Mouse (Mus musculus) monocyte, adult 2 months (primary cell): ENCODE data around the gene Ggact.
A peak's percentile ranks its signal among the peaks of the same experiment; 100 is the strongest.

Experiments
- DNase-seq, 2 experiments: peaks; one replicate each; pipeline ENCODE4 v3.0.0; 2022; ENCODE audit warnings: low spot score in 2 of 2, low read depth in 1 of 2

Ggact gene

GRCm38 (mm10) chr14:122901177-122901576, 12.4 kb downstream of the Ggact start:
- no peak for DNase-seq

- no peak for DNase-seq
These were observed 12.9 kb downstream of the Ggact start for GRCm38 (mm10) chr14:122900679-122901078.

DNA sequence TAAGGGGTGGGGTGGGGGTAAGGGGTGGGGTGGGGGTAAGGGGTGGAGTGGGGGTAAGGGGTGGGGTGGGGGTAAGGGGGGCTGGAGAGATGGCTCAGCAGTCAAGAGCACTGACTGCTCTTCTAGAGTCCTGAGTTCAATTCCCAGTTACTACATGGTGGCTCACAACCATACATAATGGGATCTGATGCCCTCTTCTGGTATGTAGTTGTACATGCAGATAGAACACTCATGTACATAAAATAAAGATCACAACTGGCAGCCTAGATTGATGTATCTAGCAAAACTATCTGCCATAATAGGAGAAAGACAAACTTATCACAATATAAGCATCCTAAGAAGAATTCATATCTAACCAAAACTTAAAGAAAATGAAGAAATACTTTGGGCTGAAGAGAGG, 15.0 kb downstream of the Ggact start:
- no peak for DNase-seq

GRCm38 (mm10) chr14:122896106-122896505, 17.5 kb downstream of the Ggact start:
- no peak for DNase-seq

- no peak for DNase-seq
These were observed 22.0 kb downstream of the Ggact start for GRCm38 (mm10) chr14:122891470-122891968.

GRCm38 (mm10) chr14:122888480-122888872, 25.1 kb downstream of the Ggact start:
- DNase-seq: no peak

- no peak for DNase-seq
These were observed 25.7 kb downstream of the Ggact start for GRCm38 (mm10) chr14:122887702-122888479.

GRCm38 (mm10) chr14:122887278-122887677, 26.3 kb downstream of the Ggact start:
- no peak for DNase-seq

DNA sequence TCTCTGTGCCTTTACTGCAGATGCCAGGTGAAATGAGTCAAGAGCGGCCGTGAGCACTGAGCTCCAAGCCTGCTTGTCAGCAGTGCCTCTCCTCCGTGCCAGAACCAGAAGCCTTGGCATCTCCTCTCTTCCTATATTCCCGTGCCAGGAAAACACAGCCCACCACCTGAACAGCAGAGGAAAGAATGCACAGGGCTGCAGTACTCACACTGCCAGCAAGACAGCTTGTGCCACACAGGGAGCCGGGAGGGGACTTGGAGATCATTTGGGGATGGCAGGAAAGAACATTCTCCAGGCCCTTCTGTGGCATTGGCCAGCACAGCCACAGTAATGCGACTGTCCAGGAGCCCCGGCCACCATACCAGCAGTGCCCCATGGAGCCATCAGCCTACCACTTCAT, 27.7 kb downstream of the Ggact start:
- DNase-seq: no peak

GRCm38 (mm10) chr14:122883821-122884584, 29.6 kb downstream of the Ggact start:
- no peak for DNase-seq

DNA sequence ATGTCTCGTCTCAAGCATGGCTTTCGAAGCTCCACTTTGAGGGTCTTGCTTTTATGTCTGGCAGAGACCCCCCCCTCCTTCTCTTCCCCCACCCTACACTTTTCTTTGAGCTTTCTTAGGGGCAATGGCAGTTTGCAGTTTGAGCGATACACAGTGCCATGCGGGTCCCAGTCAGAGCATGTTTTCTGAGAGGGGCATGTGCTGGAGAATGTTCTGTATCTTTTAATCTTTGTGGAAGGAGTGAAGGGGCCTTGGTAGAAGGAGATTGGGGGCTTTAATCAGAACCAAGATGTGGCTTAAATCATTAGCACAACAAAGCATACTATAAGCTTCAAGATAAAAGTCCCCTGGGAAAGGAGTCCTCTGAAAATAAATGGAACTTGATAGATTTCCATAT, 30.1 kb downstream of the Ggact start:
- no peak for DNase-seq

DNA sequence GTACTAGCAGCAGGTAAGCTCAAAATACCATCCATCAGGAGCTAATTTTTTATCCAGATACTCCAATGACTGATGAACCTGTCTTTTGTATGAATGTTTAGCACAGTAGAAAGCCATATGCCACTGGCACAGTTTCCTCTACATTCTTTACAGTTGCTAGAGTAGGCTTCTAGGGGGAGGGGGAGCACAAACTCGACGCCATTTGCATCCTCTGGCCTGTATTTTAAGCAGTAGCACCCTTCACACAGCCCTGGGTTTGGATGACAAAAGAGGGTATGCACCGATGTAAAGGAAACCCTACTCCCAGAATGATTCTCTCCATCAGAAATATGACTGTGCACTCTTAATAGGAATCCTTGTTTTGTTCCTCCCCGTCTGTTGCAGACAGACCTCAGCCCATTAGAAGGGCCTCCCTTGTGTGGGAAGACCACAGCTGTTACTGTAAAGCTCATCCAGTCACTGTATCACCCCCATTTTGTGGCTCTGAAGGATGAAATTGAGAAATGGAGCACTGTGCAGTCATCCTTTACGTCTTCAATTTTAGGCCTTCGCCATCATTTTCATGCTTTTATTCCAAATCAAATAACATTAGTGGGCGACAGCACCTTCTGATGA, 30.7 kb downstream of the Ggact start:
- DNase-seq: no peak

- DNase-seq: no peak
These were observed 31.3 kb downstream of the Ggact start for GRCm38 (mm10) chr14:122882201-122882639.

- no peak for DNase-seq
These were observed 31.9 kb downstream of the Ggact start for GRCm38 (mm10) chr14:122881699-122882098.

- DNase-seq: no peak
These were observed 33.3 kb downstream of the Ggact start for GRCm38 (mm10) chr14:122880291-122880690.

- DNase-seq: no peak
These were observed 35.8 kb downstream of the Ggact start for GRCm38 (mm10) chr14:122877787-122878186.

DNA sequence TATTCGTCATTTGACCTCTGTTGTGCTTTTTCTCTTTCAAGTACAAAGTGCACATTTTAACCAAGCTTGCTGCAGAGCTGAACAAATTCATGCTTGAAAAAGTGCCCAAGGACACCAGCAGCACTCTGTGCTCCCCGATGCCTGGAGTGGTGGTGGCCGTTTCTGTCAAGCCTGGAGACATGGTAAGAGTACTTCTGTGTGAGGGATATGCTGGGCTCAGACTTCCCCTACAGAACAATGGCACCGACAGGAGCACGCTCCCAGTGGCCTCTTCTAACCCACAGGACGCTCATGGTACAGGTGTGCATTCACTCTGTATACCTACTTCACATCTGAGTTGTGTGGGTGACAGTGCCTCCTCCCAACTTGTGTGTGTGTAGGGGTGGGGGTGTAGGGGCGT, 36.8 kb downstream of the Ggact start:
- no peak for DNase-seq

DNA sequence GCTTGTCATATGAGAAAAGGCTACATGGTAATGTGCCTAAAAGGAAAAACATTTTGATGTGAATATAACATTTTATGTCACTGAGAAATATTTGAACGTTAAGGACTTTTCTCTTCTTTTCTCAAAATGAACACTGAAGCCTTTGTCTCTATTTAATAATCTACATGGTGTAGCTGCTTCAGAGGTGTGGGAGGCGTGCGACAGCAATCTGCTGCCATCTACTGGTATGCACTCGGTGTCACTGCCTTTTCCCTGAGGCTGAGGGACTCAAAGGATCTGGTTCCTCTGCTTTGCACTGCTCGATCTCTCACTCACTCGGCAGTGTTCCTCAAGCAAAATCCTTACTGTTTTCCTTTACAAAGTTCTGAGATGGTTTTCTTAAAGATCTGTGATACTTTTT, 37.4 kb downstream of the Ggact start:
- DNase-seq: peak in 1 of 2 experiments; percentile 8

DNA sequence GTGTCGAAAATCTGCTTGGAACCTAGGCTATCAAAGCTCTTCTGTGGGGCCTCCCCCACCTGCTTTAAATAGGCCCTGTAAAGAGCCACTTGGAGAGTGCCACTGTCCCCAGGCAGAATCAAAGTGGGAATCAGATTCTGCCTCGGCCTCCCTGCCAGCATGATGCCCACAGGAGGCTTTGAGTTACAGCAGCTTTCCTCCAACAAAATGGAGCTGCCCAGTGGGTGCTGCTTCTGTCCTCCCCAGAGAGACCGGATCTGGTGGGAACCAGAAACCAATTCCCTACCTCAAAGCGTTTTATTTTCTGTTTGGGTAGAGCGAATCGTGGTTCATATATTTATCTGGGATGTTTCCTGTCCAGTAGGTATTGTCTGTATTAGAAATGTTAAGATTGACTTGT, 37.9 kb downstream of the Ggact start:
- no peak for DNase-seq

DNA sequence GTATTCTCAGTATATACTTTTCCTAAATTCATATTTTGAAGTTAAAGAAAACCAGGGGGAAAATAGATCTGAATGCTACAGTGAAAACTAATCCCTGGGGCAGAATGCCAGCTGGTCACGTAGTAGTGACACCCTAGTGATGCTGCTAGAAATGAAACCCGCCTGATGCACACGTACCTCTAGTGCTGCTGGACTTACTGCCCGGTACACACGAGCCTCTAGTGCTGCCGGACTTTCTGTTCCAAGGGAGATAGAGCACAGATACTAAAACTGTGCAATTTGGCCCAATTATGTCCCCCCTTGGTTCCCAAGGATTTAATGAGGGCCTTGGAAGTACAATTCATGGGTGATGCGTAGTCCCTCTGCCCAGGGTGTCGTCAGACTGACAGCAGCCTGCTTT, 38.5 kb downstream of the Ggact start:
- no peak for DNase-seq

- DNase-seq: no peak
These were observed 40.9 kb downstream of the Ggact start for GRCm38 (mm10) chr14:122872612-122873011.
